Mouse (Mus musculus): Measurements from ENCODE around the gene Gm6993.
A peak's percentile ranks its signal among the peaks of the same experiment; 100 is the strongest.

Gene Gm6993

DNA sequence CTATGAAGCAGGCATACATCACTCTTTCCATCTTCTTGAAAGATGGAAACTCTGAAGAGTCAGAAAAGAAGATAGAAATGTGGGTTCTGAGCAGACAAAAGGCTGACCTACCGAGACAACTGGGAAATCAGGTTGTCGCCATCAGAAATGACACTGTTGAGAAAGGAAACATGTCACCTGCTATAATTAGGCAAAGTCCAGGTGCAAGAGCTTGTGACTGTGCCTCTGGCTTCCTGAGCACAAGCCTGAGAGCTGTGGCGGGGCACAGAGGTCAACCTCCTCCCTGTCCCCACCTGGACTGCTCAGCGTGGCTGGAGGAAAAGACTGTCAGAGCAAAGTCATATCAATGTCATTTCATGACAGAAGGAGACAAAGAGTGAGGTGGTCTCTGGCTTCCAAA is 772 bp upstream of the Gm6993 start:
- no peak for DNase-seq (ENCODE audit: low read depth, low spot score)

DNA sequence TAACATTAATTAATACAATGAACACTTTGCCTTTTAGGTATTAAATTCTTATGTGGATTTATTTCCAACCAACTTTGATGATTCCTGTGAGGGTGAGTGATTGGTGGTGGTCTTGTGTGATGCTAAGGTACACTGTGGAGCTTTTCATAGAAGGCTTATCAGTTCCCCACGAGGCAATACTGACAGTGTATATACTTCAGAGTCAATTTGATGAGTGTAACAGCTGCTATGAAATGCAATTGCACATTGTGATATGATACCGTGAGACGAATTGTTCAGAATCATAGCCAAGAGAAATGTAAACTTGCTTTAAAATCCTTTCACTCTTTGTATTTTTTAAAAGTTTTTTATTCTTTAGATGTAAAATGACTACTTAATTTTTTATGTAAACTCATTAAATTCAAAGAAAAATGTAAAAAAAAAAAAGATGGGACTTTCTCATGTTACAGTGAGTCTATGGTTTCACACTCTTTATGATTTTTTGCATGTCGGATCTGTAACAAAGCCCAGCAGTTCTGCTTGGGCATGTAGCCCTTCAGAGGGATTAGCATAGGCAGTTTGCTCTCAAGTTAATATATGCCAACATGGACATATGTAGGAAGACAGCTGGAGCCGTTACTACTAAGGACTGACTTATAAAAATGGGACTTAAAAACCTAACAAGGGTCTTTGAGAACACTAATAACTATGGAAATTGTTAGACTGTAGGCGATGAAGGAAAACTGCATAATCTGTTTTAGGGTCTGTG is 1.2 kb downstream of the Gm6993 start:
- no peak for DNase-seq (ENCODE audit: low read depth, low spot score)

DNA sequence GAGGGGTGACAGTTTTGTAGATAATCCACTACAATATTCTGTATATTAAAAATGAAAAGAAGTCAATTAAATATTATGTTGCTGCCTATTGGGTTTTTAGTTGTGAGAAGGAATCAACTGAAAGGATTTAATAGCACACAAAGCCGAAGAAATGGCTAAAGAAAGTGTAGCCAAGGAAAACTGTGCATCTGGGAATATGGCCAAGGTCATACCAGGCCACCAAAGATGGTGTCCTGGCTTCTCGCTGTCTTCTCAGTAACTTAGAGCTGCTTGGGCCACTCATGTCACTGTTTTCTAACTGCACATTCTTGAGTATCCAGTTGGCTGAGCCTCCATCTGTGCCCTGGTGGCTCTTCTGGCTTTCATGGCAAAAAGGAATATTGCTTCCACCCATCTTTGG is 3.4 kb downstream of the Gm6993 start:
- DNase-seq (ENCODE audit: low read depth, low spot score): no peak

DNA sequence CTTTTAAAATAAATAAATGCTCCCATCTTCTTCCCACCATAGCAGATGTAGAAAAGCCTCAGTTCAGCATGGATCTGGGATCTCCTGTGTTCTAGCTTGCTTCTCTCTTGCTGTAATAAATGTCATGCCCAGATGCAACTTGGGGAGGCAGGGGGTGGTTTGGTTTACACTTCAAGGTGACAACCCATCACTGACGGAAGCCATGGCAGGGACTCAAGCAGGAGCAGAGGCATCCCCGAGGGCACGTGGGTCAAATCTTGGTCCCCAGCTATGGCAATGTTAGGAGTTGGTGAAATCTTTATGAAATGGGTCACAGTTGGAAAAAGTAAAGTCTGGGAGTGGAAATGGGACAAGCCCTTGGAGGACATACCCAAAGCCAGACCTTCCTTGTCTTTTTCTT is 4.1 kb downstream of the Gm6993 start:
- no peak for DNase-seq (ENCODE audit: low read depth, low spot score)

DNA sequence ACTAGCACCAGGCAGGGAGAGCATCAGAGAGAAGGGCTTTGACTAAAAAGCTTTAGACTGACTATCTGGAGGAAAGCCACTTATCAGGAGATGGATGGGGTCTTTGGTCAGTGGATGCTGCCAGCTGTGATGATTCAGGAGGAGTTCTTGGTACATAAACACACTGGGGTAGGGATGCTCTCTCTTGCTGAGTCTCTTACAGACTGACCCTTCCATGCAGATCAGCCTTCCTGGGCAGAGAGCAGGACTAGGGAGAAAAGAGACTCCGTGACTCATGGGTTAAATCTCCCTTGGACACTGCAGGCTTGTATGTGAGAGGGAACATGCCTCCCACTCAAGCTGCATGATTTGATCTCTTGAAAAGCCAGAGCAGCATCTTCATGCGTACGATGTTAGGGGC is 5.6 kb downstream of the Gm6993 start:
- DNase-seq (ENCODE audit: low read depth, low spot score): no peak

DNA sequence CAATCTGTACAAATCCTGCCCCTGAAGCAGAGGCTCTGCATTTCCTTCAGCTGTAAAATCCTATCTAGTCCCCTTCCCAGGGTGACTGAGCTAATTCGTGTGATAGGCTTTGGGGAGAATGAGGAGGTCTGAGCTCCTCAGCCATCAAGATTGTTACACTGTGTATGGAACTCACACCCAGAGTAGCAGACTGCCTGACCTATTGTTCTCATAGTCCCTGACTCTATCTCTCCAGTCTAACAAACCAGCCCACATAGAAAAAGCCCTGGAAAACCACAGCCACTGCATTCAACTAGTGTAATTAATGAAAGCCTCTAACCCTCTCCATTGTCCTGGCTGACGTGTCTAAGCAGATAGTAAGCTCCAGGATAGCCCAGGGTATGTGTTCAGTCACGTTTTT is 6.0 kb downstream of the Gm6993 start:
- DNase-seq (ENCODE audit: low read depth, low spot score): no peak

DNA sequence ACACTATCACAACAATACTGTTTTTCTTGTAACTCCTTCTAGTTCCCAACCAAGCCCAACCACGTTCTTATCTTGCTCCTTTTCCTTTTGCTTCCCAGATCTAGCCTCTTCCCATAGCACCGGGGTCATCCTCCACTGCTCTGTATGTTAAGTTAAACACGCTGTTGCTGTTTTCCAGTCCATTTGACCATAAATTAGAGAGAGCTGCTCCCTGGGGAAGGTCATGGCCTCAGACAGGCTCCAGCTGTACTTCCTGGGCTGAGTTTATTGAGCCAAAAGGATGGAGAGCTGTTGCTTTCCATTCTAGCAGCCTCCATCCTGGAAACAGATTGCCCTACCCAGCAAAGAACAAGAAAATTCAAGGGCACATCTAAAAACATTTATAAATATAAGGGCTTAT is 7.6 kb downstream of the Gm6993 start:
- no peak for DNase-seq (ENCODE audit: low read depth, low spot score)

DNA sequence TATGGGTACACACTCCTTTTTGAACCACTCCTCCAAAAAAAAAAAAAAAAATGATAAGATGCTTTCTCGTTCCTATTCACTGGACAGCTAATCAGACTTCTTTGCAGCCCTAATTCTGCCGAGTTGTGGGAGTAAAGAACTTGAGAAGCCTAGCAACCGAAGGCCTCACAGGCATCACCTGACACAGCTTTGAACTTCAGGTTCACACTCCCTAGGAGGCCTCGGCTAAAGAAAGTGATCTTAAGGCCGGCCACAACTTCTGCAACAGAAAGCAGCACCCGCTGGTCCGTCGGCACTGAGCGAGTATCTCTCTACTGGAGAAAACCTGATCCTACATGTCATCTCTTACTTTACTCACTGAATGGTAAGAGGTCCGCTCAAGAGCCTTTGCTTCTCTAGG is 8.1 kb downstream of the Gm6993 start:
- DNase-seq (ENCODE audit: low read depth, low spot score): no peak

DNA sequence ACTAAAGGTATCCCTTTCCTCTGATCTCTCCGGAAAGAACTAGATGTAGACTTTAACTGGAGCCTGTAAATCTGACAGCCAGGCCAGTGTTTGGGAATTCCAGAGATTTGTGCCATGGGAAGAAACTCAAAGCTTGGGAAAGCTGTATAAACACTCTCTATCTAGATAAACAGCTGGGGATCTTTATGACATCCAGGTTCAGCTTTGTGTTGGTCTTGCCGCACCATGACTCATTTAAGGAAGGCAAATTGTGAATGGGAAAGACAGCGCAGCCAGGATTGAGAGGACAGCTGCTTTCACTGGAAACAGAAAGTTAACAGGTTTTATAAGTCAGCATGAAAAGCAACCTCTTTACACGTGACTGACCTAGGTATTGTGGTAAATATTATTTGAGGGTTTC is 11.7 kb downstream of the Gm6993 start:
- DNase-seq (ENCODE audit: low read depth, low spot score): no peak

DNA sequence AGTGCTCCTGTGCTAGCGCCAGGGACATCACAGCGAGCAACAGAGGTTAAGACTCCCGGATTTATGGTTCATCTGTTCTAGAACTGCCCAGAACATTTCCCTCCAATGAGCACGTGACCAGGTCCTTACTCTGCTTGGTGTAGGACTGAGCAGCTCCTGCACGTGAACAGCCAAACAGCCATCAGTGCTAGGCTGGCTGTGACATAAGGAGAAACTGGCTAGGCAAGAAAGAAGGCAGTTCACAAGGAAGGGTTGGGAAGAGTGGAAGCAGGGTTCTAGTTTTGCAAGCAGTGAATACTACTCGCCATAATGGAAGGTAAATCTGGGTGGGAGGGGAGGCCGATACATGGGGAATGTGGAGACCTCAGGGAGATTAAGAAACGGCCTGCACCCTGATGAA is 14.4 kb downstream of the Gm6993 start:
- no peak for DNase-seq (ENCODE audit: low read depth, low spot score)

DNA sequence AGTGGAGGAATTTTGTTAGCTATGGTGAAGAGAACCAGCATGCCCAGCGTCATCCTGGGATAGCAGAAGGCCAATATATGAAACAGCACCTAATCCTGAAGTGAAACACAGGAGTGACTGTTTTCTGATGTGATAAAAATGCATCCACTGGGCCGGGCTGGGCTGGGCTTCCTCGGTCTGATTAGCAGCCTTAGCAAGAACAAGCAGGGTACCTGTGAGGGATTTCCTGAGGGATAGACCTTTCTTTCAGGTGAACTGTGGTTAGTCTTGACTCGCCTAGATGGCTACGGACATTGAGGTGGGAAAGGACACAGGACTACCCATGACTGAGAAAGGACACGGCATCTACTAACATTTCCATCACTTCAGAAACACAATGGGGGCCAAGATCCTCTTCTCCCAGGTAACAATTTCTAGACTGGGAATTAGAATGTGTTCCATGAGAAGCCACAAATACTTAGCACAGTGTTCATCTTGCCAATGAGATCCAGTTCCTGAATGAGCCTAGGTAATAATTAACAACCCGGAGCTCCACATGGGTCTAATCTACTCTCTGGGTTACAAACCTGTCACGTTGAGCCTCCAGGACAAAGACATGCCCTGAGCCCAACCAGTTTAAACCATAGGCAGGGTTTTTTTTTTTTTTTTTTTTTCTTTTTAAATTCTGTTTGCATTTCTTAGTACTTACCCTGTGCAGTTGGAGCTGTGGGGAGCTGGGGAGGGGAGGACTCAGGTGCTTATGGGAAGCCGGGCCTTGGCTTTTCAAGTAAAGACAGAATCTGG is 15.7 kb downstream of the Gm6993 start:
- DNase-seq (ENCODE audit: low read depth, low spot score): no peak

DNA sequence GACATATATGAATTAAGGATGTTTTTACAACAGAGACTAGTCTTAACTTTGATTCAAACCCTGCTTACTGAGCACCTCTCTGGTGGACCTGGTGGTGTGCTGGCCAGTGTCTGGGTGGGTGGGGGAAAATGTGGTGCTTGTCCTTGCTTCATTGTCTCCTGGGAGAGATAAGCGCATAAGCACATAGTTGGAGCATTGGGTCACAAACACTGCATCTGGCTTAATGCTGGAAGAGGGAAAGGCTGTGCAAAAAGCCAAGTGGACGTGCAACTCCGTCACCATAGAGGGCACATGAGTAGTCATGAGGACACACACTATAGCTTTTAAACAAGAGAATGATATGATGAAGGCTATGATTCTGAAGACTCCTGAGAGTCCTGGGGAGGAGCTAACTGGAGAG is 21.3 kb downstream of the Gm6993 start:
- no peak for DNase-seq (ENCODE audit: low read depth, low spot score)

DNA sequence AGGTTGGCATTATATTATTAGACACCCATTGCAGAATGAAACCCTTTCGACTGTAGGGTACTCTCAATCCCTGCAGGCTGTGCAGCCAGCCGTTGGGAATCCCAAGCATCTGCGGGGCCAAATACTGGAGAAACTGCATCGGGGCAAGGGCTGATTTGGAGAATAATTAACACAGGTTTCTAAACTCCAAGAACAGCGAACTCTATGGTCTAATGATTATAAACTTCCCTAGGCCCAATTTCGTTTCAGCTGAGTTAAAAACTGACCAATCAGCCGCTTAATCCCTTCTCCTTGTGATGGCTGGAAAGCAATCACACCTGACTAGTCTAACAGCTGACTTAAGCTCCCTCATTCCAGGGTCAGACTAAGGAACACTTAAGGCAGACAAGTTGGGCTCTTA is 23.4 kb downstream of the Gm6993 start:
- no peak for DNase-seq (ENCODE audit: low read depth, low spot score)

DNA sequence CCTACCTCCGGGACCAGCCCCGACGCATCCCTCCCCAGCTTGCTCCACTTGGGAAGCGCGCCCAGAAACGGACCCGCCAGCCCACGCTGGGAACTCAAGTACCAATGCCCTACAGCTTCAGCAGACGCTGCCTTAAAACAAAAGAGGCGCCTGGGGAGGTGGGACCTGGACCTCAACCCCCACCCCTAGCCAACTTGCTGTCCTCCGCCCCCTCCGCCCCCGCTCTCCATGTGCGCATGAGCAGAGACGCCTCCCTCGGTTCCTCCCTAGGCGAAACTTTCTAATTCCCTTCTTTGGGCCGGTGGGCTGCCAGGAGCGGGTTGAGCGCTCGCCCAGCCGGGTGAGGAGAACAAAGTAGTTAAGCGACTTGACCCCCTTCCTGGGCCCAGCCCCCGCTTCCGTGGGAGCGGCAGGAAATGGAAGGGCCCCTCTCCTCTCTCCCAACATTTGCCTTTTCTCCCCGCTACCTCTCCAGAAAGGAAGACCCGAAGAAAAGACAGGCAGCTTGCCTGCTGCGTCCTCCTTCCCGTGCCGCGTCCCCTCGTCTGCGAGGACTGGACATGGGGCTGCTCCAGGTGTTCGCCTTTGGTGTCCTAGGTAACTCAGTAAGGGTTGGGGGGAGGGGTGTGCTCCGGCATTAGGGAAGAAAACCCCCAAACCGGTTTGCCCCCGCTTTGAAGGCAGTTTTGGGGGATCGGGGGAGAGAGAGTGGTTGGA is 24.6 kb downstream of the Gm6993 start, which contains the start of gene Lamb1:
TSS of gene Lamb1 (plus strand) at position 230 of the 717 bp plus-strand sequence.
- DNase-seq (ENCODE audit: low read depth, low spot score): peak; percentile 61

DNA sequence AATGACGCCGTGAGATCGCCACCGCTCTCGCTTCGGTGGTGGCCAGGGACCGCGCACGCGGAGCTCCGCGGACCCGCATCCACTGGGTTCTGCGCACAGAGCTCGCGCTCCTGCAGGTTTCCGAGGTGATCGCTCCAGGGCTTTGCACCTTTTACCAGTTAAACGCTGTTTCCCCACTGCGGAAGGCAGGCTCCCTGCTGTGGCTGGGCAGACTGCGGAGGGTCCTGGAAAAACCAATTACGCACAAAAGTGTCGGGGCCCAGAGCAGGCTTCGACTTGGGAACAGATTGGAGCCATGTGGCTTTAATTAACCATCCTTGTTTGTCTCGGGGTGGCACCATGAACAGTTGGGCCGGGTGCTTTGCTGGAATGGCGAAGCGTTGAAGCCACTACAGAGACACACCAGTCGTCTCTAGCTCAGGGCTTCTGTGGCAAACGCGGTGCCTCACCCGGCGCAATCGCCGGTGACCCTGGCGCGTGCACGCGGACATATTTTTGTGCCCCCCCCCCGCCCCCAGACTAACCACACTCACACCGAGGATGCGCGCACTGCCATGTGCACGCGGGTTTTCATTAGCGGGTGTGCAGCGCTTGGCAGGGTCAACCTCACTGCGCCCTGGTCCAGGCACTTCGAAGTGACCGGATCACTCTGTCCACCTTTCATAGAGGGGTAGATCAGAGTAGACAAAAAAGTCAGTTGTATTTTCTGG is 25.3 kb downstream of the Gm6993 start:
- DNase-seq (ENCODE audit: low read depth, low spot score): no peak

DNA sequence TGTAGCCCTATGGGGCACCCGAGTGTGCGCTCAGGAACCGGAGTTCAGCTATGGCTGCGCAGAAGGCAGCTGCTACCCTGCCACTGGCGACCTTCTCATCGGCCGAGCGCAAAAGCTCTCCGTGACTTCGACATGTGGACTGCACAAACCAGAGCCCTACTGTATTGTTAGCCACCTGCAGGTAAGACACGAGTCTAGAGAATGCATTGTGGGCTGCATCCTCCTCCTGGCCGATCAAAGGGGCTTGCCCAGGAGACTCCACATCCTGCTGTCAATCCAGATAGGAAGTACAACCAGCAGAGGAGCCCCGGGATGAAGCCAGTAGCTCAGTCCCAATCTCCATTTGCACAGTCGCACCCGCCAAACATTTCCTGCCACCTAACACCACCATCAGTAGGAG is 26.1 kb downstream of the Gm6993 start:
- no peak for DNase-seq (ENCODE audit: low read depth, low spot score)

DNA sequence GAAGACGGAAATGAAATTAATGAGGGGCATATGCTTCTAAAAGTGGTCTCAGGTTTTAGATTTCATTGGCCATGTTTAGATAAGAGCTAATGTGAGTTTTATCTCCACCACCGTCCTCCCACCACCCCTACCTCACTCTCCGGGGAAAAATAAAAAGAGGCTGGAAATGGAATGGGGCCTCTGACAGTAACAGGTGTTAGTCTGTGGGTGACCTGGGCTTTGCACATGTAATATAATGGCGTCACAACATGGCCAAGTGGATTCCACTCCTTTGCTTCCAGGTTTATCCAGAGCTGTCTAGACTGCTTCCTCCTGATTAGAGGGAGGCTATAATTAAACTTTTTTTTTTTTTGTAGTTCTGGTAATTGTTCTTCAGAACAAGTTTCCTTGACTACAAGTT is 26.8 kb downstream of the Gm6993 start:
- no peak for DNase-seq (ENCODE audit: low read depth, low spot score)

DNA sequence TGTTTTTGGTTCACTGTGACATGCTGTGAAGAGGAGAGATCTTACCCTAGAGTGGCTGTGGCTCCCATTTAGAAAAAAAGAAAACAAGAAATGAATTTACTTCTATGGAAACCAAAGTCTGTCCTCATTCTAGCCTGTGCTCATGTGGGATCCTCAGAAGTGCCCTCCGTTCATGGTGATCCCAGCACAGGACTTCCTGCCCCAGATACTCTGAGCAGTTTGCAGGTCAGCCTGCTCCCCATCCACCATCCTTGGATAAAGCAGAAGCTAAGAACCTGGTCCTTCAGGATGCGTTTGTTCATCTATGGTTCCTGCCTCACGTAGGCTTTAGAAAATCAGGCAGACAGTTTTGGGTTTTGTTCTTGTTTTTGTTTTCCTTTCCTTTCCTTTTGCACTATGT is 27.7 kb downstream of the Gm6993 start:
- no peak for DNase-seq (ENCODE audit: low read depth, low spot score)

DNA sequence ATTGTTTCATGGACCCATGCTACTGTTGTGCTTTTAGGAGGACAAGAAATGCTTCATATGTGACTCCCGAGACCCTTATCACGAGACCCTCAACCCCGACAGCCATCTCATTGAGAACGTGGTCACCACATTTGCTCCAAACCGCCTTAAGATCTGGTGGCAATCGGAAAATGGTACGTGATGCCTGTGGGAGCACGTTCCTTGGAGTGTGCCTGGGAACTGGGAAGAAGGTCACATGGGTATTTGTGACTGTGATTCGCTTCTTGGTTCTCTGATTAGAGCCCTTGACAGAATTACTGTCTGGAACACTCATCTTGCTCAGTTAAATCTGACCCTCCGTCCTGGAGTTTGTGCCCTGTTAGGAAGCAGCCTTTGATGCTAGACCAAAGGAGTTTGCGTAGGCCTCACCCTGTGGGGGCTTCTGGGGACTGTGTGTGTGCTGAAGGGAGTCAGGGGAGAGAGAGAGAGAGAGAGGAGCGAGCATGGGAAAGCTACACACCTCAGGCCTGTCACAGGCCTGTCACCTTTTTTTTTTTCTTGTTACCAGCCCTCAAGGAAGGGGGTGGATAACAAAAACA is 28.5 kb downstream of the Gm6993 start:
- no peak for DNase-seq (ENCODE audit: low read depth, low spot score)

DNA sequence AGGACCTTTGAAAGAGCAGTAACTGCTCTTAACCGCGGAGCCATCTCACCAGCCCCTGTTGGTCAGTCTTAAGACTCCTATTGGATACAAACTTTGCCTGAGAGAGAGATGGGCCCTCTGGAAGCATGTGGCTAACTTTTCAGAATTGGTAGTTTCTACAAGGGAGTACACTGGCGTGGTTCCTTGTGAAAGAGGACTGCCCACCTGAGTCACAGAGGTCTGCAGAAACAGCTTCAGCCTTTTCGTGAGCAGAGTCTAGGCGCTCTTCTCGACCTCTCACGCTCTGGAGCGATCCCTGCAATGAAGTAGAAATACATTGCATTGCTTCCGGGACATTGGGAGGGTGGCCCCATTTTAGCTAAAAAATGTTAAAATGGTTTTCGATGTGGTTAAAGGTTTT is 29.8 kb downstream of the Gm6993 start:
- DNase-seq (ENCODE audit: low read depth, low spot score): no peak

DNA sequence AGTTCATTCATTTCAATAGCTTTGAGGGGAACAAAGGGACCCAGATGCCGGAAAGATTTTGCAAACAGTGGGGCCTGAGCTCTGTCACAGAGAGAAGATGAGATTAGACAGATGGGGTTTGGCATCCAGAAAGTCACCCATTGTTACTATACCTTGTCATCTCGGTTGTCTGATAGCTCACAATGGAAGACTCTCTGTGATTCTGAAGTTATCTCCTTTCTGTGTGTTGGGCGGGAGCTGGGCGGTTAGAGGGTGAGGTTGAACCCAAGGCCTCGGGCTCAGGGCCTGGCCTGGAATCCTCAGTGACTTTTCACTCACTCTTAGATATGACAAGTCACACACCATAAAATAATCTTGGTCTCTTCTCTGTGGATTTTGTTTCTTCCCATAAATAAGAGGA is 30.2 kb downstream of the Gm6993 start:
- DNase-seq (ENCODE audit: low read depth, low spot score): no peak

Measured in embryo, embryonic 11.5 days (tissue).